Mouse (Mus musculus) hindbrain, embryonic 11.5 days (tissue): ENCODE measurements at regions not wholly inside any gene's neighbourhood (a gene's known extent, or its start where the extent isn't known, plus 50 kb on each side); places are given as distances from the start of the nearest gene placed in this dataset.

ENCODE experiments used
- ATAC-seq: fragments of 200-750 bp; cut with Nextera tagmentation; 2 replicates; pipeline ENCODE4 v1.8.0; 2017; ENCODE audit warnings: mild to moderate bottlenecking, moderate TSS enrichment, moderate library complexity; ENCODE audit not compliant: low FRiP score
- DNase-seq: peaks from one replicate; pipeline ENCODE4 v3.0.0-alpha.2; 2015; ENCODE audit warnings: low spot score
- H3K27ac ChIP-seq: fragments of 300-500 bp; sonication (generic); 2 replicates; pipeline ENCODE4 v1.5.1; 2014; ENCODE audit warnings: mild to moderate bottlenecking, low read depth, low read length
- H3K27me3 ChIP-seq: fragments of 300-500 bp; sonication (generic); 2 replicates; pipeline ENCODE4 v1.6.1; 2014; ENCODE audit warnings: mild to moderate bottlenecking, low read length, moderate library complexity, mixed read lengths; ENCODE audit not compliant: control insufficient read depth, insufficient read depth
- H3K36me3 ChIP-seq: fragments of 300-500 bp; sonication (generic); 2 replicates; pipeline ENCODE4 v1.6.1; 2014; ENCODE audit warnings: mild to moderate bottlenecking, low read length, moderate library complexity, mixed read lengths; ENCODE audit not compliant: control insufficient read depth, insufficient read depth
- H3K4me1 ChIP-seq: fragments of 300-500 bp; sonication (generic); replicated peaks from 2 replicates; pipeline ENCODE4 v1.6.1; 2014; ENCODE audit warnings: low read length, mixed read lengths; ENCODE audit not compliant: control insufficient read depth, insufficient read depth
- H3K4me2 ChIP-seq: fragments of 300-500 bp; sonication (generic); replicated peaks from 2 replicates; pipeline ENCODE4 v1.6.1; 2014; ENCODE audit warnings: mild to moderate bottlenecking, low read depth, low read length
- H3K4me3 ChIP-seq: fragments of 300-500 bp; sonication (generic); 2 replicates; pipeline ENCODE4 v1.5.1; 2014; ENCODE audit warnings: low read depth, low read length
- H3K9ac ChIP-seq: fragments of 300-500 bp; sonication (generic); 2 replicates; pipeline ENCODE4 v1.6.1; 2014; ENCODE audit warnings: low read depth, low read length
- H3K9me3 ChIP-seq: fragments of 300-500 bp; sonication (generic); 2 replicates; pipeline ENCODE4 v1.6.1; 2016; ENCODE audit warnings: low read length; ENCODE audit not compliant: control insufficient read depth
- WGBS: fragments of 180-500 bp; shearing (Covaris S2); extraction: QIAGEN DNeasy Blood & Tissue Kit; methylation state at CpG from one replicate; pipeline ENCODE4 v1.1.7; 2014; 5-methylcytosine and 5-hydroxymethylcytosine counted together

GRCm38 (mm10) chr7:31208237-31209054 is 52.8 kb upstream of the Gramd1a start:
- peak overlapping the region; percentile 66 for H3K4me2 ChIP-seq
- peak overlapping the region; percentile 68 for H3K9ac ChIP-seq
- DNase-seq: peak; percentile 85
- H3K4me3 ChIP-seq: peak overlapping the region; percentile 56
- H3K27me3 ChIP-seq: no peaks in the 10 kb centered on the region
- no peak overlapping the region for H3K27ac ChIP-seq
- peak; percentile 89 for ATAC-seq
- H3K4me1 ChIP-seq: no peaks in the 10 kb centered on the region
- H3K36me3 ChIP-seq: no peaks in the 10 kb centered on the region
- 33% methylated on average over 34 of the region's 34 CpGs for WGBS
- H3K9me3 ChIP-seq: no peaks in the 10 kb centered on the region

DNA sequence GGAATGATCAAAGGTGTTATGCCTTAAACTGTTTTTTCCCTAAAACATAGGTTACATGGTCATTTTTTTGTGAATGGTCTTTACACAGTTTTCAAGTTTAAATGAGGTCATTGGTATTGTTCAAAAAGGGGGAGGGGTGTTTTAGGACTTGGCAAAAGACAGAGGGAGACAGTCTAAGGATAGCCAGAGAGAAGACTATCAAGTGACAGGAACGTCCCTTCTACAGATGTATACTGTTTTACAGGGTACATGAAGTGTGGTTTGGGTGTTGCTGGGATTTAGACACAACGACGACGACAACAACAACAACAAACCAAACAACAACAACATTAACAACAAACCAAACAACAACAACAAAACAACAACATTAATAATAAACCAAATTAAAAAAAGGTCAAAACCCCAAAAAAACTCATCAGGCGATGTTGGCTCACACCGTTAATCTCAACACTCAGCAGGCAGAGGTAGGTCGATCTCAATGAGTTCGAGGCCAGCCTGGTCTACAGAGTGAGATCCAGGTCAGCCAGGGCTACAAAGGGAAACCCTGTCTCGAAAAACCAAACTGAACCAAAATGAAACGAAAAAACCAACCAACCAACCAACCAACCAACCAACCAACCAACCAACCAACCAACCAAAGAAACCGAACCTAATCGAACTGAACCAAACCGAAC is 52.0 kb upstream of the Gramd1a start:
- Histone ChIP-seq H3K4me2 (no peak overlapping the region; the same call in 1 of the 2 replicates), H3K9me3 (no peaks in the 10 kb centered on the region), H3K4me3 (peak overlapping the region; percentile 56), H3K9ac (no peak overlapping the region), H3K36me3 (no peaks in the 10 kb centered on the region), H3K27ac (no peak overlapping the region), H3K4me1 (no peaks in the 10 kb centered on the region), H3K27me3 (no peaks in the 10 kb centered on the region)
- WGBS: 72% methylated on average over 13 of the region's 13 CpGs
- DNase-seq (no peak), ATAC-seq (peak; percentile 66; the same call in 1 of the 2 replicates)
